Mouse (Mus musculus): Measurements from ENCODE around the gene Tmem91. TPM values are rescaled to one million over a fixed set of nuclear protein-coding genes. Genes with fewer than 3 reads are reported as not detected.
A peak's percentile ranks its signal among the peaks of the same experiment; 100 is the strongest.
"Not testable (repeated sequence)": the region's sequence is repeated elsewhere in the genome, so short reads cannot be mapped to it uniquely, and the experiment has no call there.

Gene Tmem91
- total RNA-seq (2021): 10 to 100 TPM; 40.2 to 48.8 TPM
- long read RNA-seq, experiment 1, partial matches to known transcripts: 0 of 19 reads
- long read RNA-seq, experiment 1, other reads (novel, unspliced or antisense): 10 of 19 reads
- long read RNA-seq, experiment 2, transcript Tmem91-201 (4 exons, 877 nt): major isoform, 5 of 19 reads
- long read RNA-seq, experiment 2, partial matches to known transcripts: 0 of 19 reads
- long read RNA-seq, experiment 2, other reads (novel, unspliced or antisense): 10 of 19 reads

DNA sequence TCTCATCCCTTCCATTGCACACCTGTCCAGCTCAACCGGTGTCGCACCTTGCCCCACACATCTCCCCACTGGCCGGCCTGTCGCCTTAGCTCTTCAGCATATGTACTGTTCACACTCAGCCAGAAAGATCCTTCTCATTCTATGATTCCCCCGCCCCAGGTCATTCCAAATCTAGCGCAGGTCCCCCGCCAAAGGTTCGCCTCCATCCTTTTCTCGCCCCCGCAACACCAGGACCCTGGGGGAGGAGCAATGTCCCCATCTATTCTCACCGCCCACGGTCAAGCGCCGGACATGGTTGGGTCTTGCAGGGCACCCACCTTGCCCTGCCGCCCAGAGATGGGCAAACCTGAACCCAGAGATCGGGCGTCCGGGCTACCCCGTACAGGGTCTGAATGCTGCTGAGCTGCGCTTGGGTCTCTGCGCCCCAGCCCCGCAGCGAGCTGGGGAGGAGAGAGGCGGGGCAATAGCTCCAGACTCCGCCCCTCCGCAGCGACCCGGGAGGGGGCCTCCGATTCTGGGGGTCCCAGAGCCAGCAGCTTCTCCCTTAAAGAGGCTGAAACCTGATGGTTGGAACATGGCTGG is at the start of gene Tmem91:
Tmem91 (minus strand) TSS at position 448 of the 582 bp plus-strand sequence.
- intact Hi-C loops (cut with DNase I): no loop called here
- DNase-seq (ENCODE audit: low spot score in 2 of 2): peak in 1 of 2 experiments; percentile 22

DNA sequence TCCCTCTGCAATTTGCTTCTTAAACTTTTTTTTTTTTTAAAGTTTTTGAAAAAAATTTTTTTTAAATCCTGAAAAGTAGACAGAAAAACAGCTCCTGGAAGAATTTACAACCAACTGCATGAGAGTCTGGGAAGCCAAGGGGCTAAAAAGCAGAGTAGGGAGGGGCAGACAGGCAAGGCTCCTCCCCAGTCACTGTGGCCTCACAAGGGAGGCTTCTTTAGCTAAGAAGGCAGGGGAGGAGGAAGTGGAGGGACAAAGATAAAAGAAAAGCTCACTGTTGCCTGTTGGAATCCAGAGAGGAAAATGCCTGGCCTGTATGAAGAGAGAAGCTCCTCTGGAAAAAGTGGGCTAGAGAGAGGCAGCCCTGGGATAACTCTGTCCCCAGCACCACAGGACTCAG is 46.8 kb upstream of the Tmem91 start:
- intact Hi-C loops (cut with DNase I); DNase-seq (ENCODE audit: low spot score in 2 of 2): not testable (repeated sequence)

- no peak for DNase-seq (ENCODE audit: low spot score in 2 of 2)
- intact Hi-C loops (cut with DNase I): no loop called here
These were observed 45.8 kb upstream of the Tmem91 start for GRCm38 (mm10) chr7:25720760-25721159.

GRCm38 (mm10) chr7:25719761-25720610 is 45.0 kb upstream of the Tmem91 start:
- peak; percentile 81 to 85 for DNase-seq (ENCODE audit: low spot score in 2 of 2)
- intact Hi-C loops (cut with DNase I): no loop called here

DNA sequence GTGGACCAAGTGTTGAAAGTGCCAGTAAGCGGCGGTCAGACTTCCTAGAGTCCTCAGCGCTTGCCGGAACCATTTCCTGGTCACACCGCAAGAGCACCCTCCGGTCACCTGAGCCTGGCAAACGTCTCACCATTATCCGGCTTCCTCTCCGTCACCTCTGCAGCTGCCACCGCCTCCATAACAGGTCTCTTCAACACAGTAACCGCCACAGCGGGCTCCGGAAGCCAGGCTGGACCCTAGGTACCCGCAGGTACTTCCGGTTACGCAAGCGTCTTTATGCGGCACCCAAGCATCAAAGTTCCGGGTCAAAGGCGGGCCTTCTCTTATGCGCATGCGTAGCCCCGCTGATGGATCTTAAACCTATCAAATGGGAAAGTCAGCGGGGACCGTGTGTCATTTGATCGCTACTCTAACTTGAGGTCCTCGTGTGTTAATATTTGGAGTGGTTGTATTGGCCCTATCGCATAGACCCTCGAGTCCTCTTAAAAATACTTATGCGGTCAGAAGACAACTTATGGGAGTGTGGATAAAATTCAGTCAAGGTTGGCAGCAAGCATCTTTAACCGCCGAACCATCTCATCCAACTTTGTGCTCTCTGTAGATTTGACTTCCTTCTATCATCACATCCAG is 43.9 kb upstream of the Tmem91 start, which contains the start of gene Ccdc97:
Ccdc97 (minus strand) TSS at position 301 of the 630 bp plus-strand sequence.
- peak; percentile 95 to 97 for DNase-seq (ENCODE audit: low spot score in 2 of 2)
- intact Hi-C loops (cut with DNase I): no loop called here

GRCm38 (mm10) chr7:25717478-25717877 is 42.5 kb upstream of the Tmem91 start:
- DNase-seq (ENCODE audit: low spot score in 2 of 2): no peak
- intact Hi-C loops (cut with DNase I): no loop called here

DNA sequence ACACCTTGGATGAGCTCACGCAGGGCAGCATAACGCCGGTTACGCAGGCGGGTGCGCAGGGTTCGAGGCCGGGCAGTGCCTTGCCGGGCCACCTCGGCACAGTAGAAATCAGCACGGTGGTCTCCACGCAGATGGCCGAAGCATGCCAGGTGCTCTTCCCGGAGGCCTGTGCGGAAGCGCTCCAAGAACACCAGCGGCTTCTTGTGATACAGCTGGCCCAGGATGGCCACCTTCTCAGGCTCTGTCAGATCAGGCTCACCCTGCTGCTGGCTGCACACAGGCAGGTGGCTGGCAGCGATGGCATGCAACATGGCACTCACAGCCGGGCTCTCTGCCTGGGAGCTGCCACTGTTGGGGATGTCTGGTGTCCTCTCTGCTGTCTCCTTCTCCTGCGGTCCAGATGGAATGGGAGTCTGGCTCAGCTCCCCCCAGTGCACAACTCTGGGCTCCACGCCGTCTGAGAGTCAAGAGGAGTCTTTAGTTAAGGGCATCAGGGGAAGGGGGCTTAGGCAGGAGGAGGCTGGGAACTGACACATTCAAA is 40.8 kb upstream of the Tmem91 start:
- intact Hi-C loops (cut with DNase I): no loop called here
- DNase-seq (ENCODE audit: low spot score in 2 of 2): no peak

DNA sequence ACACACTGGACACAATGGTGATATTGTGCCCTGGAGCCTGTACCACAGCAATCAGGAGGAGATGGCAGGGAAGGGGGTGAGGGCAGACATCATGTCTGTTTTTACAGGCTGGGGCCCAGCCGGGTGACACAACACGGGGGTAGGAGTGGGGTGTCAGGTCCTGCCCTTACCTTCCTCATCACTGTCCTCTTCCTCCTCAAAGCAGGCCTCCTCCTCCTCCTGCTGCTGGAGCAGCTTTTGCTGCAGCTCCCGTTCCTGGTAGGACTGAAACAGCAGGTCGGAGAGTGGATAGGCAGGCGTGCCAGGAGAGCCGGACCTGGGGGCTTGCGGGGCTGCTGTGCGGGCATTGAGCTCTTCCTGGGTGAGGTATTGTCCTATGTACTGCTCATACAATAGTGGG is 39.6 kb upstream of the Tmem91 start:
- intact Hi-C loops (cut with DNase I): no loop called here
- DNase-seq (ENCODE audit: low spot score in 2 of 2): no peak

DNA sequence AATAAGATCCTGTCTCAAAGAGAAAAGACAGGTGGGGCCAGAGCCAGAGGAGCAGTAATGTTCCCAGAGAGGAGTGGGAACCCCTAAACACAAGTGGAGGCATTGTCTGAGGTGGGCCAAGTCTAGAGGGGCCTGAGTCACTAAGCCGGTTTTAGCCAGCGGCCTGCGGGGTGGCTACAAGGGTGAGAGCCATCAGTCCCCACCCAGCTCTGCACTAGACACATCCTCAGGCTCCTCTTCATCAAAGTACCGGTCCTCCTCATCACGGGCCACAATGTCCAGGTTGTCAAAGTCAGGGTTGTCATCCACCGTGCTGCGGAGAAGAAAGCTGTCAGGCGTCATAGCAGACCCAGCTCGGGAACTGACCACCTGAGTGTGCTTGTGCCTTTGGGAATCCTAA is 37.8 kb upstream of the Tmem91 start:
- intact Hi-C loops (cut with DNase I): no loop called here
- no peak for DNase-seq (ENCODE audit: low spot score in 2 of 2)

- intact Hi-C loops (cut with DNase I): no loop called here
- DNase-seq (ENCODE audit: low spot score in 2 of 2): no peak
These were observed 36.8 kb upstream of the Tmem91 start for GRCm38 (mm10) chr7:25711731-25712197.

GRCm38 (mm10) chr7:25711165-25711564 is 36.2 kb upstream of the Tmem91 start:
- intact Hi-C loops (cut with DNase I): no loop called here
- no peak for DNase-seq (ENCODE audit: low spot score in 2 of 2)

- intact Hi-C loops (cut with DNase I): no loop called here
- peak; percentile 54 to 58 for DNase-seq (ENCODE audit: low spot score in 2 of 2)
These were observed 35.7 kb upstream of the Tmem91 start for GRCm38 (mm10) chr7:25710519-25711130.

DNA sequence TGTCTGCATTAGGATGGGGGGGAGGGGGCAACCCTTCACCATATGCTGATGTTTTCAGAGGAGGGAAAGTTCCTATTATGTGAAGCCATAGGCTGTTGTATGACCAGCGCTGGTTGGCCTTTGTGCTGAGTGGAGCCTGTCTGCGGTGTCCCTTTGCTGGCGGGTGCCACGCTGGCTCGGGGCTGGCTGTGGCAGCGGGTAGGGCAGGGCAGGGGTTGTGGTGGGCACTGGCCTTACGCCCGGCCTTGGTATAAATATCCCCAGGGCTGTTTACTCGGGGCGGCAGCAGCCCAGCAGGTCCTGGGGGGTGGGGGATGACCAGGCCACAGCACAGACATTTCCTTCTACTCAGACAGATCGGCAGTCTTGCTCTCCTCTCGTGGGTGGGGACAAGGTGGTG is 35.0 kb upstream of the Tmem91 start:
- intact Hi-C loops (cut with DNase I): no loop called here
- peak; percentile 53 to 56 for DNase-seq (ENCODE audit: low spot score in 2 of 2)

- no peak for DNase-seq (ENCODE audit: low spot score in 2 of 2)
- intact Hi-C loops (cut with DNase I): no loop called here
These were observed 32.8 kb upstream of the Tmem91 start for GRCm38 (mm10) chr7:25707581-25708292.

DNA sequence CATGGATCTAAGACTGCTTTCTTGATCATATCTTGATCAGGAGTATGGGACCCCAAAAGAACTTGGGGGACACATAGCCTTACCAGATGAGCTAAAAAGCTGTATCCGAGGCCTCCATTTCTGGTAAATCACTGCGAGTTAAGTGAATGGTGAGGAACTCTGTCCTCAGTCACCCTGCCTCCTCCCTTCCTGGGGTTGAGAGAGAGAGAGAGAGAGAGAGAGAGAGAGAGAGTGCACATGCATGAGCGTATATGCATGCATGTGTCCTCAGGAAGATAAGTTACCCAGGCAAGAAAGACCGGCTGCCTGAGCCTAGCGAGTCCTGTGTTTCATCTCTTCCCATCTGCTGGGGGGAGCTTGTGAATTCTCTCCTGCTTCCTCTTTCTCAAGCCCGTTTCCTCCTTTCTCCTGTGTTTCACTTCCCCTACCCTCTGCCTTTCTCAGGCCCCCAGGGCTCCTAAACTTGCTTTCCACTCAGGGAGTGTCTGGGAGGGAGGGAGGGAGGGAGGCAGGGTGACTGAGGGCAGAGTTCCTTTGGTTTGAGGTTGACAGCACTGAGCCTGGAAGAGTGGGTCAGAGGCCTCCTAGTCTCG is 31.7 kb upstream of the Tmem91 start:
- intact Hi-C loops (cut with DNase I): no loop called here

DNA sequence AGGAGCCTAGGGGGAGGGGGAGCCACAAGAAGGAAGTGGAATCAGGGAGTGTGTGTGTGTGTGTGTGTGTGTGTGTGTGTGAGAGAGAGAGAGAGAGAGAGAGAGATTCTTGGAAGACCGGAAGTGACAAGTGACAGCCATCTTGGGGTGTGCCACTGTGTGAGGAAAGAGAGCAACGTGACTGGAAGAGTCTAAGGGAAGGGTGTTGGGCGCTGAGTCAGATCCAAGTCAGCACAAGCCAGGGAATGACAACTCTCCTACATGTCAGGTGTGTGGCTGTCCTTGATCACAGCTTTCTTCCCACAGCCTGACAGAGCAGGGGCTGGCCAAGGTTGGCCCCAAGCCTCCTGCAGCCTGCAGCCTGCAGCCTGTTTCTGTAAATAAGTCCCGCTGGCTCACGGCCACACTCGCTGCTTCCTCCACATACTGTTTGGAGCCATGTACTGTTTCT is 30.9 kb upstream of the Tmem91 start:
- DNase-seq (ENCODE audit: low spot score in 2 of 2): peak; percentile 51 to 74
- intact Hi-C loops (cut with DNase I): no loop called here

More for the DNA sequence above, 31.7 kb upstream of the Tmem91 start:
- peak in 1 of 2 experiments; percentile 48 for DNase-seq (ENCODE audit: low spot score in 2 of 2)

- DNase-seq (ENCODE audit: low spot score in 2 of 2): no peak
- intact Hi-C loops (cut with DNase I): no loop called here
These were observed 29.9 kb upstream of the Tmem91 start for GRCm38 (mm10) chr7:25704716-25705364.
